Mouse (Mus musculus) heart, postnatal 36 days (tissue): ENCODE measurements around the gene Dab1. TPM values are rescaled to one million over a fixed set of nuclear protein-coding genes. Genes with fewer than 3 reads are reported as not detected.

Experiments used
- DNase-seq, 2 experiments: peaks; one replicate each; pipeline ENCODE4 v3.0.0; 2021 to 2022
- intact Hi-C: fragments of 180-260 bp; cut with DNase I; formaldehyde crosslinking; loops from one replicate; pipeline ENCODE4 v1.15.1; 2025
- total RNA-seq, 2 experiments: library from RNA; stranded (reverse); gene quantifications; 2 replicates each; pipeline ENCODE4 v1.2.3; 2021

Gene Dab1
- not detected for total RNA-seq

DNA sequence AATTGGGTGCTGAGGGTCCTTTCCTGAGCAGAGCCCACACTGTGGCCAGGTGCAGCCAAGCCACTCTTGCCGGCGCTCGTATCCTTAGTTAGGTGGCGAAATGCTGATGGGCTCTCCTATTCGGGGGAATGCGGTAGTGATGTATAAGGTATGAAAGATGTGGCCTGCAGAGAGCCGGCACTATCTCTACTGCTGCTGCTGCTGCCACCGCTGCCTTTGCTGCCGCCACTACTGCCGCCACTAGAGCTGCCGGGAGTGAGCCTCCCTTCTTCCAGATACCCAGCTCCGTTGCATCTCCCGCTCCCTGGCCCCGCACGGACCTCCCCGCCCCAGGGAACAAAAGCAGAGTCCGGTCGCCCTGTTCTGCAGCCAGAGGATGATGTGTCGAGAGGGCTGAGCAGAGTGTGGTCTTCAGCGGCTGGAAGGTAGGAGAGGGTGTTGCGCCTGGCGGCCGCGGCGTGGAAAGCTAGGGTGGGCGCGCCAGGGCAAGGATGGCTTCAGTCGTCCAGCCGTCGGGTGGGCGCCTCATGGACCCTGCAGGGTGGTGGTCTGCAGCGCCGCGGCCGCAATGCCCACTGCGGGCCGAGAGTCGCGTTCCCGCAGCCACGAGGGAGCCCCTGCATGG, at the start of gene Dab1:
Dab1 (plus strand) TSS at position 39 of the 625 bp plus-strand sequence.
- intact Hi-C loops = no loop called here
- no peak for DNase-seq

DNA sequence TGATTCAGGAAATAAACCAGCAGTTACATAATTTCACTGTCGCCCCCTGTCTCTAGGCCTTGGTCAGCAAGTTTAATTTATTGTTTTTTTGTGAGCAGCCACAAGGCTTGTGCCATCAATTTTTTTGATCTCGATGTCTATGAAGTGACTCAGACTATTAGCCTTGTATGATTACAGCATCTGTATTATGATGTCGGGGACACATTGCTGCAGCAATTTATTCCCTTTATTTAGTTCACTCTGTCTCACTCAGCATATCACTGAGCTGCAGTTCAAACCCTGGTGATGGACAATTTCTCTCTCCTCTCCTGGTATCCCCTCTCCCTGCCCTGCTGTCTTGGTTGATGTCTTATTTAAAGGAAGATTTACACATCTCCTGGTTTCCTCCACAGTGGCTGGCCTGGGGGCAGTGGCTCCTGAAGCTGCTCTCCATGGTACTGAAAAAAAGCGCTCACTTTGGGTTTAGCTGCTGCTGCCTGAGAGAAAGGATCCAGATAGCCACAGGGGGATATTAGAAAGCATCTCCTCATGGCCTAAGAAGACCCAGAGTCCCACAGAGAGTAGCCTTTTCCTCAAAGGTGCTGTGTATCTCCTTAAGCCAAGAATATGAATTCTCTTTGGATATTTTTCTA, 47.3 kb upstream of the Dab1 start:
- DNase-seq = no peak
- intact Hi-C loops = no loop called here

DNA sequence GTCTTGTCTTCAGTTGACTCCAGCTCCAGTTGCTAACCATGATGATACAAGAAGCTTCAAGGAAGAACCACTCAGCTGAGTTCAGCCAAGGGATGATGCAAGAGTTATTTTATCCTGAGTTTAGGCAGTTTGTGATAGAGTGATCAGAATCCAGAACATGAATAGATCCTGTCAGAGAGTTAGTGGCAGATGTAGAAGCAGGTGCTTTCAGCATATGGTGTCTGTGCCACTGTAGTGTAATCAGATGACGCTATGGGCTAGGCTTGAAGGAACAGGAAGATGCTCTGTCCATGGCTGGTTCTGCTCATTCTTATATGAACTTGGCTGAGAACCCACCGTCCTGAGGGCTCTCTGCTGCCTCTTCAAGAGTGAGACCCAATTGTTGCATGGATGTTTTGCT, 43.6 kb upstream of the Dab1 start:
- intact Hi-C loops = no loop called here
- DNase-seq = no peak

DNA sequence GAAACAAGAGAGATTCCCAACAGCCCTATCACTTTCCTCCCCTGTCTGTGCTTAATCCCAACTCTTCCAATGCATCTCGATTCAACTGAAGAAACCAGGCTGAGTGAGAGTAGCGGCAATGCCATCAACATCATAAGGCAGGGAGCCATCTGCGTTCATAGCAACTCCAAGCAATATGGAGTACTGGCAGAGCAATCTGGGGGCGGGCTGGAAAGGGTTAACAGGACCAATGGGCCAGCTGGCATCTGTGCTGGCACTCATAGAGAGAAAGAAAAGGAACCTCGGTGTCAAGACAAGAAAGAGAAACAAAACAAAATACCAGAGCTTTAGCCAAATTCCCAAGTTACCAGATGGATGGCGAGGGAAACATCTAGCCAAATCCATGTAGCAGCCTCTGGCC, 42.9 kb upstream of the Dab1 start:
- no peak for DNase-seq
- intact Hi-C loops = no loop called here

DNA sequence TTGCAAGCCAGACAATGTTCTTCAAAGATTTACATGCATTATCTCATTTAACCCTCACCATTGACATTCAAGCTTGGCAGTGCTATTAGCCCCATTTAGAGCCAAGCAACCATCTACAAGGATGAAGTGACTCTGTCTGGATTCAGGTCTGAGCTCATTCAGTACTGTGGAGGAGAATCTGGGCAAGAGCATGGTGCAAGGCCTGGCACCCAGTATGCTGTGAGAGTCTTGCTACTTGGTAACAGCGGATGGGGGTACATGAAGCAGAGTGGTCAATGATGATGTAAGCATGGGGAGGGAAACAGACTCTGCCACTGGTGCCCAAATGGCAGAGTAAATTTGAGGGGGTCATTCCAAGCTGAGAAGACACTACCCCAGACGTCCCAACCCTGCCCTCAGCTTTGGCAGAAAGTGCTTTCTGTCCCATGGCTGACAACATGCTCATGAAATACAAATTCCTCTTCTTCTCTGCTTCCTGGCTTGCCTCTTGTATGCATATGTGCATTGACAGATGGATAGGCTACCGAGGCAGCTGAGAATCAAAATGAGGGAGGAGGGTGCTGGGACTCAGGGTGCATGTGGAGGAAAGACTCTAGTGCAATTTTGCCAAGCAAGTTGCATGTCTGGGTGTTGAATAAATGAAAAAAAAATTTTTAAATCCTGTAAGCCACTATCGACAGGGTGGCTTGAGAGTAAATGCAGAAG, 41.9 kb upstream of the Dab1 start:
- DNase-seq = no peak
- intact Hi-C loops = no loop called here

DNA sequence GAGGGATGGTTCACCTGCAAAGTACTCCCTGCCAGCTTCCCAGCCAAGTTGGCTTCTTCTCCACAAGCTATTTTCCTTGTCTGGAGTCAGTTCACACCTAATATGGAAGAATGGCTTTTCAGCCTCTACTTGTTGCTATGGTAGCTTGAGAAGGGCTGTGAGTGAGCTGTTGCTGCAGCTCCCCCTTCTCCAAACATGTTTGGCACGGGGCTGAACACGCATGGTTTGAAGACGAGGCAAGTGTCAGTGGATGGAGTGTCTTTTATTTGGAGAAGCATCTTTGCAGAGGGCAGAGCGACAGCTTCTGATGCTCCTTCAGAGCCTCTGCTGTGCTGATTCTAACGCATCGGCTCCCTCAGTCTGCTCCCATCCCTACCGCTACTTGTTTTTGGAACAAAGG, 41.3 kb upstream of the Dab1 start:
- DNase-seq = no peak
- intact Hi-C loops = no loop called here

DNA sequence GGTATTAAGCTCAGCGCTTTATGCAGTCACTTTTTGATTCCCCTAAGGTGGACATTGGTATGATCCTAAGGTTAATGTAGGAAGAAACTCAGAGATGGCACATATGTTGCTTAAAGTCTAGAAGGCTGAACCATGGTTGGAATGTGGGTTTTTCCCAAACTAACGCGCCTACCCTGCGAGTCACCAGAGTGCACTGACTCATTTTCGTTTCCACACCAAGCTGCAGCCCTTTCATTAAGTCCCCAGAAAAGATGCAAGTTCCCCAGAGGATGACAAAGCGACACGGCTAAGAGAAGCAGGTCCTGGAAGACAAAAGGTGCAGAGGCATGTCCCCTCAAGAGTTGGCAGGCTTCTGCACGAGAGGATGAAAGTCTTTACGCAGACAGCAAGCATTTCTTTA, 39.1 kb upstream of the Dab1 start:
- intact Hi-C loops = no loop called here
- DNase-seq = no peak

DNA sequence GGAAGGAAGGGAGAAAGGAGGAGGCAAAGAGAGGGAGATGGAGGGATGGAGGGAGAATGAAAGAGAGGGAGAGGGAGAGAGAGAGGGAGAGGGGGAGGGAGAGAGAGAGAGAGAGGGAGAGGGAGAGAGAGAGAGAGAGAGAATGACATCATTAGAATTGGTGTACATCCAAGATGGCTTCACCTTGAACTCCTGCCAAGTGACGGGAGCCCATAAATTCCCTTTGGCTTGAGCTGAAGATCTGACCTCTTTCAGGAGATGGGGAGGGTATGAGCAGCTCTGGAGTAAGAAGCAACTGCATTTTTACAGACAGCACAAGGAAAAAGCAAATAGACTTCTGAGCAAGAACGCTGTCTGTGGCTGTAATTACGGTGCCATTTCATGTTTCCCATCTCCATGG, 4.1 kb upstream of the Dab1 start:
- intact Hi-C loops = no loop called here
- DNase-seq = no peak

DNA sequence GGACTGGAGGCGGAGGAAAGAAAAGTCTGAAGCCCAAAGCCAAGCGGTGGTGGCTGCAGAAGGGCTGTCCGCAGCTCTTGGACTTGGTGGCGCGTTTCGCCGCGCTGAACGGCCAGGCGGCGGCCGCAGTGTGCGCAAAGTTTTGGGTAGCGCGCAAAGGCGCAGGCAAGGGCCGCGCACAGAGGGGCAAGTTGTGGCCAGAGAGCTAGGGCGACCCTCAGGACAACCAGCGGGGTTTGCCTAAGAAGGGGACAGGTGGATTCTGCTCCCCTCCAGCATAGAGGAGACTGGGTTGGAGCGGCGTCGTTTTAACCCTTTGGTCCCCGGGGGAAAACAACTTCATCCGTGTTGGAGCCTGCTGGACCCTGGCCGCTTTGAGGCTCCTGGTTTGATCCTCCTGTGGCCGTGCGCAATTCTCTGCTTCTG, 800 bp downstream of the Dab1 start:
- intact Hi-C loops = no loop called here
- DNase-seq = no peak

DNA sequence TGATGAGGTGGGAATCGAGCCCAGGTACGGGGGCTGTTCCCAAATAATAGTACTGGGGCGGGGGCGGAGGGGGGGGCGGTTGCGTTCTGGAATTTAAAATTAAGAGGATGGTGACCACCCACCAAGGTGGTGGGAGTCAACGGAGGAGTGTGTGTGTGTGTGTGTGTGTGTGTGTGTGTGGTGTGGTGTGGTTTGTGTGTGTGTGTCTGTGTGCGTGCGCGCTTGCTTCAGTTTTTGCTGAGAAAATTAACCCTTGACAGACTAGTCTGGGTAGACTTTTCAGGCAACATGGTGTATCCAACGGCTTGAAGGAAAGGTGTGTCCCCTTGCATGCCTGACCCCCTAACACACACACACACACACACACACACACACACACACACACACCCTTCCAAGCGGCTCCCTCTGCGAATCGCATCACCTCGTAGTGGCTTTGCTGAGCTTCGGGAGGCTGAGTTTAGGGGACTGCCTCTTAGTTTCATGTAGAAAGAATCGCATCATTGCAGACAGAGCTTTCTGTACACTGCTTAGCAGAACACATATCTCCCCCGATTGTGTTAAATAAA, 1.5 kb downstream of the Dab1 start:
- intact Hi-C loops = no loop called here
- no peak for DNase-seq

DNA sequence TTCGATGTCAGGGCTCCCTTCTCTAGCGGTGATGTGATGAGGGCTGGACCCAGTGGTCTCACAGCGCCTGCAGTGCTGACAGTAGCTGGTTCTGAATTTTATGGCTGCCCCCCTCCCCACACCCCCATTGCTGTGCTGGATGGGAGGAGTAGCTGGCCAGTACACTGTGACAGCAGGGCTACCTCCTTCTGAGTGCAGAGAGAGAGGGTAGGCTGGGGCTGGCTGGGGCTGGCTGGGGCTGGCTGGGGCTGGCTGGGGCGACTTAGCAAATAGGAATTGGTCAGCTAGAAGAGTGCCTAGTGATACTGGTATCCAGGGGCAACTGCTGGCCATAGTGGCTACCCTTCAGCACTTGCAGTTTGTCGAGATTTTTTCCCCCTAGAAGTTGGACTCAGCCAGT, 2.4 kb downstream of the Dab1 start:
- intact Hi-C loops = no loop called here
- no peak for DNase-seq

DNA sequence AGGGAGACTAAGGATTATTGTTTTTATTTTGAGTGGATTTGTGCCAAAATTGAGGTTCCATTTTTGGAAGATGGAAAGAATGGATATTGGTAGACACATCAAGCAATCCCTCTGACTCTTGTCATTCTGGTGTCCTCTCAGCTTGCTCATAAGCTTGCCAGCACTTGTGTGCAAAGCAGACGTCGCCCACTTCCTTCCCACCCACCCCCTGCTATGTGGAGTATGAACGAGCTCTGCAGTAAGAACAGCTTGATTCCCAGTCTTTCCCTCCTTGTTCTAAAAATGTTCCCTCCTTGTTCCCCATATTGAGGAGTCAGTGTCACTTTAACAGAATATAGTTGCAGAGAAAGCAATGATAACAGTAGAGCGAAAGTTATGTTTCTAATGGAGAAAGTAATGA, 11.0 kb downstream of the Dab1 start:
- no peak for DNase-seq
- intact Hi-C loops = no loop called here

DNA sequence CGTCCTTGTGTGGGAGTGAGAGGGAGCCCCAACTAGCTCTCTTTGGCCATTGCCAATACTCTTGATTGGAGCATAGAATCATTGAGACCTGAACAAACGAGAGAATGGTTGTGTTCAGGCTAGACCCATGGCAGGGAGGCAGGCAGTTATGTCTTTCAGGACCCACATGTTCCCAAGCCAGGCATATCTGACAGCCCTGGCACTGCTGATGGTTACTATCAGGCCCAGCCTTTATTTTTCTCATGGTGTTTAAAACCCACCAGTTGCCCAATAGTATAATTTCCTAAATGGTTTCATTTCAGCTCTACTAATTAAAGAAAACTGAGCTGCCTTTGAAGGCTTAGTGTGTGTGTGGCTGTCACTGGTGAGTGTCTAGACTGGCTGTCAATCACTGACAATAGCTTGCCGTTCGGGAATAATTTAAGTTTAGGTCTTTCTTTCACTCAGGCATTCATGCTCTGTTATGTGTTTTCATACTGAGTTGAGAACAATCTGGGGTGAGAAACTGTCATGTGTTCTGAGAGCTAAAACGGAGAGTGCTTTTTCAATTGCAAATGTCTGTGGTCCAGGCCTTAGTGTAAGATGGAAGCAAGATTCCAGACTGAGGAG, 17.1 kb downstream of the Dab1 start:
- DNase-seq = no peak
- intact Hi-C loops = no loop called here

DNA sequence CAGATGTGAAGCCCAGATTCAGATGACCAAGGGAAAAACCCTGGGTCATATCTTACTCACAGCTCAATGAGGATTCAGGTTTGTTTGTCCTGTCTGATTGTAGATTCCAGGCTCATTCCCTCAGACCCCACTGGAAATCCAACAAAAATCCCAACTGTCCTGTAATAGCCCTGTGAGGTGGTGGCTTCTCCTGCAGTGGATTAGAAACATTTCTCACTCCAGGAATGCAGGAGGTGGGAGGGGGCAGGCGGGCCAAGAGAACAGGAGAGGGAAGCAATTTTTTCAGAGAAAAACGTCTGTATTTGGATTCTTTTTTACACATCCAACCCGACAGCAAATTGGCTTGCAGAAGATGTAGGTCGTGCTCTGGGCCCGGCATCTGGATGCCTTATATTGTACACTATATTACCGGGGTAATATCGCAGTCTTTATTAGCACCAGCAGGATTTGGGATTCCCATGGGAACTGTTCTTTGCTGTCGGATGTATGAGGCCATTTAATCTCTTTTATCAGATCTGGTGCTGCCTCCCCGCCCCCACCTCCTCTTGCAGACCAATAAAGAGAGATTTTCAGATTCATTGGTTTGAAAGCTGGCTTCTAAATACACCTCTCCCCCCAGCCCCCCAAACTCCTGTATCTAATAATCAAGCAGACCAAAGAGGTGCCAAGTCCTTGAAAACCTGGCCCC, 29.2 kb downstream of the Dab1 start:
- intact Hi-C loops = no loop called here
- no peak for DNase-seq

DNA sequence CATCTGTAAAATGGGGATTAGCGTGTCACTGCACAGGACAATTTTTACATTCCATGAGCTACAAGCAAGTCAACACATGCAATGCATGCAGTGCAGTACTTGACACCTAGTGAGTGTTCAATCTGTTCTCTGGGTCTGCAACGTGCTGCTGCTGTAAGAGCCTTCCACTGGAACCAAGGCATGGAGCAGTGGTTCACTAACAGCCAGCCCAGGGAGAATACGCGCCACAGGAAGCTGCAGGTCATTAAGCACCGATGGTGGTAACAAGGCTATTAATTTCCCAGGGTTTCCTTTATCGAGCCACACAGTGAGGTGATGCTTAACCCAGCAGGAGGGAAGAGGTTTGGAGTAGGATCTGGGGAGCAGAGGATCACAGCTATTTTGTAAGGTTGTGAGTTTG, 36.6 kb downstream of the Dab1 start:
- no peak for DNase-seq
- intact Hi-C loops = no loop called here

DNA sequence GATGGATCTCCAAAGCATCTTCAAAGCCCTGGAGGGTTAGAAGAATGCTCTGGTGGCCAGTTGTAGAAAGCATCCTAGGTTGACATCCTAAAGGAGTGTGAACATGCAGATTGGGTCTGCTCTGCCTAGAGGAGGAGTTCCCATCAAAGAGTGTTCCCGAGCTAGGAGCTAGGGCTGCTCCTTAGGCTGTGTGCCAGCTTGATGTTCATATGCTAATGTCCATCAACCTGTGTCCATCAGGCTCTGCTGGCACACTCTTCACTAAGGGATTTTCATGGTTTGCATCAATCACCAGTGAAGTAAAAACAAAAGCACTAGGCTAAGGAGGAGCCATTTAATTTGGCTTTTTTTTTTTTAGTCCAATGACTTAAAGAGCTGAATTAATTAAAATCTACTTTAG, 42.2 kb downstream of the Dab1 start:
- DNase-seq = no peak
- intact Hi-C loops = no loop called here

DNA sequence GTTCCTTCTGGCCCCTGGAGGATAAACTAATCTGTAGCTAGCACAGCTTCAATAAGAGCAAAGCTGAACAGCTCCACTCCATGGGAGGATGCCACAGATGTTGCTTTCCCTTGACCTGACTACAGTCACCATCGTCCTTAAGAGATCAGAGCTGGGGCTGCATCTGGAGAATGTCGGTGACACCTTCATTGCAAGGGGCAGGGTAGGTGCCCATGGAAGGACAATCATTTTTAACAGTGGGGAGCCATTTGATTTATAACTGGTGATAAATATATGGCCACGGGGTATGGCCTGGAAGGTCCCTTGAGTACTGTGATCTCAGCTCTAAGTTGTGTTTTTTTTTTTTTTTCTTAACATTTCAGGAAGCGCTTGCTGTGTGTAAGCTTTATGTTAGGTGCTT, 48.3 kb downstream of the Dab1 start:
- intact Hi-C loops = no loop called here
- DNase-seq = no peak

DNA sequence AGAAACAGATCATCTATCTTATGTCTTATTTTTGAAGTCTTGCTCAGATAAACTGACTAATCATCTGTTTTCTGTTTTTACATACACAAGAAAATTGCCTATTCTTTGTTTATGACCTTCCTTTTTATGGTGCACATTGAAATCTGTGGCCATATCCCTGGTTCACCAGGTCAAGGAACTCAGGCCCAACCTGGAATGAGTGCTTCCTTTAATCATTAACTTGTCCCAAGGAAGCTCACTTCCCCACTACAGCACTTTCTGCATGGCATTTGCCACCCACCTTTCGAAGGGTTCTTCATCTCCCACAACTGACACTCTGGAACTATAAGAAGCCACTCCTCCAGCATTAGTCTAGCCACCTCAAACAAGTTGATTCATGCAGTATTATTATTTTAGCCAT, 58.0 kb downstream of the Dab1 start:
- no peak for DNase-seq
- intact Hi-C loops = no loop called here

DNA sequence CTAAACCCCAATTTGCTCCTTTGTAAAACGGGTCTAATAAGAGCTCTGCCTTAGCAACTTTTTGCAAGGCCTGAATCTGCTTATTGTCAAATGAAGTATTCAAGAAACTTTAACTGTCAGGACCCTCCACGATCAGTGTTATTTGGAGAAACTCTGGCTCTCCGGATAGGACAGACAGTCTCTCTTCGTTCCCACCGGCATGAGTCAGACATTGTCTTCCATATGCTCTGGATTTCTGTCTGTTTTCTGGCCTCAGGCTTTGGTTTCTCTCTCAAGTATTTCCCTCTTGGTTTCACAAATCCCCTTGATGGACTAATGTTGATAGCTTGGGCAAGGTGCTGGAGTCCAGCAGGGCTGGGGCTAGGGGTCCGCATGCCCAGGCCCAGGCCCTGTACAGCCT, 59.3 kb downstream of the Dab1 start:
- DNase-seq = no peak
- intact Hi-C loops = no loop called here

DNA sequence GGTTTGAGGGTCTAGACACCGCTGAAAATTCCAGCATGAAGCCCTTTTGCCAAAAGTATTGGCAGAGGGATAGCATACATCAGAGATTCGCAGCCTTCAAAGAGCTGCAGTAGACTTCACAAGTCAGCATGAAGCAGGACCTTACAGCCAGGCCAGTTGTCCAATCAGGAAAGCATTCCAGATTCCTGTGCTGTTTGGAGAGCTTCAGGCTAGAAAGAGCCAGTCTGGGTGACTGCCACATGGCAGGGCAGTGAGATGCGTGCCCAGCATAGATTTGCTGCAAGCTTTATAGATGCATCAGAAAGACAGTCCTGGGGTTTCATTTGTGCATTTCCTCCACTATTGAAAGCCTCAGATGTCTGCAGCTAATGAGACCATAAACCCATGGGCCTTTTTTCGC, 66.0 kb downstream of the Dab1 start:
- intact Hi-C loops = no loop called here
- no peak for DNase-seq

DNA sequence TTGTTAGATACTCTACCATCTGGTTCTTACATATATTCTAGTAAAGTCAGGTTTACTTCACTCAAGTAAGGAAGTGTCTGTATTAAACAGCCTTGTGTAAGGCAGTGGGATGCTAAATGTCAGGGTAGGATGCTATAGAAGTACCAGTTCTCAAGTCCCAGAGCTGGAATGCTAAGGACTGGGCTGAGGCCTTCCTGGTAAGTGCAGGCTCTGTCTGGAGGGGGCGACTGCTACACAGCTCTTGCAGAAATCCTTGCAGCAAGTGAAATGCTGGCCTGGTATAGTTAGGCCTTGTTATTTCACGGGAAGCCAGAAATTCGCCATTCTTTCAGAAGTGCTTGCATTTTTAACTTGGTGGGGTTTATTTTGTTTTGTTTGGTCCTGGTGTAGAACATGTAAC, 72.6 kb downstream of the Dab1 start:
- no peak for DNase-seq
- intact Hi-C loops = no loop called here
